Mouse (Mus musculus): Measurements from ENCODE around the gene Tmem186. TPM values are rescaled to one million over a fixed set of nuclear protein-coding genes. Genes with fewer than 3 reads are reported as not detected.
A peak's percentile ranks its signal among the peaks of the same experiment; 100 is the strongest.

Gene Tmem186
- 8.9 and 9.8 TPM in 2 replicates for polyA plus RNA-seq (2015; fragmentation: Nextera tagmentation; extraction: Ambion mirVana)

DNA sequence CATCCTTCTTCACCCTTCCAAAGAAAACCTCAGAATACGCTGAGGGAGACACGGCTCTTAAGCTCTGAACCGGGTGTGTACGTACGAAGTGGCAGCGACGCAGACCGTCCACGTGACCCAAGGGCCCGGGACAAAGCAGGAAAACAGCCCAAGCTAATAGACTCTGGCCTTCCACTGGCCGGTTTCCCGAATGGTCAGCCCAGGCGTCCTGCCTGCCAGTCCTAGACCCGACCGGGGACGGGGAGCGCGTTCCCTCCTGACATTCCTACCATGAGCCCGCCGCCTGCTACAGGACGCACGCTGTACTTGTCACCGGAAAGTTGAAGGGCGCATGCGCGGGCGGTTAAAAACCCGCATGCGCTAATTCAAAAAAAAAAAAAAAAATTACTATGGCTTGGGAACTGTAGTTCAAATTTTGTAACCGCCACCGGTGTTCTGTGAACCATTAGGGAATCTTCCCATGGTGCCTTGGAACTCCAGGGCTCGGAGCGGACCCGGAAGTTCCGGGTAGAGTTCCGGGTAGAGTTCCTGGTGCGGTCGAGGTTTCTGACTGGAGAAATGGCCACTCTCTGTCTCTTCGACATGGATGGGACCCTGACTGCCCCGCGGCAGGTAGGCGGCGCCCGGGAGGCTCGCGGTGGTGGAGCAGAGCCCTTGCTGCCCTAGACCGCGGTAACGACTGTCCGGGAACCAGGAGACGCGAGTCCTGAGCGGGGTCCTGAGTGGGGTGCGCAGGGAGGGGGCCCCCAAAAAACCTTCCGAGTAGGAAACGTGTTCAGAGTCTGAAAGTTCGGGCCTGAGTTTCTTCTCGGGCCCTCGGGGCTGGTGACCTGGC, at the start of gene Tmem186, which contains the start of gene Pmm2:
Gene Tmem186 (minus strand): TSS at position 496 of the 835 bp plus-strand sequence.
Gene Pmm2 (plus strand): TSS at position 458 of the 835 bp plus-strand sequence.
- Histone ChIP-seq H3K27ac (replicated peaks) (peak within 1 kb of the TSS; percentile 95), H3K4me3 (replicated peaks) (peak within 1 kb of the TSS; percentile 76), H3K36me3 (replicated peaks) (peaks cover 43% of the 10 kb centered on the region), H3K4me1 (replicated peaks) (peaks cover 52% of the 10 kb centered on the region), H3K9ac (peak within 1 kb of the TSS; percentile 86), H3K9me3 (replicated peaks) (no peaks in the 10 kb centered on the region), H3K27me3 (no peaks in the 10 kb centered on the region), H3K4me2 (peak within 1 kb of the TSS; percentile 87)
- WGBS (ENCODE audit: insufficient replicate concordance) = under 1% methylated on average over 59 of the region's 59 CpGs
- ATAC-seq (ENCODE audit: insufficient read depth) = peak; percentile 81

GRCm38 (mm10) chr16:8686871-8687535, 49.5 kb upstream of the Tmem186 start:
- Histone ChIP-seq H3K36me3 (replicated peaks) (peaks cover 84% of the 10 kb centered on the region), H3K4me2 (peak overlapping the region; percentile 75), H3K4me1 (replicated peaks) (peaks cover 69% of the 10 kb centered on the region), H3K9ac (peak overlapping the region; percentile 64), H3K9me3 (replicated peaks) (no peaks in the 10 kb centered on the region), H3K4me3 (replicated peaks) (peak overlapping the region; percentile 37), H3K27me3 (no peaks in the 10 kb centered on the region), H3K27ac (replicated peaks) (peak overlapping the region; percentile 97)
- peak; percentile 98 for ATAC-seq (ENCODE audit: insufficient read depth)
- WGBS (ENCODE audit: insufficient replicate concordance) = 24% methylated on average over 11 of the region's 11 CpGs

DNA sequence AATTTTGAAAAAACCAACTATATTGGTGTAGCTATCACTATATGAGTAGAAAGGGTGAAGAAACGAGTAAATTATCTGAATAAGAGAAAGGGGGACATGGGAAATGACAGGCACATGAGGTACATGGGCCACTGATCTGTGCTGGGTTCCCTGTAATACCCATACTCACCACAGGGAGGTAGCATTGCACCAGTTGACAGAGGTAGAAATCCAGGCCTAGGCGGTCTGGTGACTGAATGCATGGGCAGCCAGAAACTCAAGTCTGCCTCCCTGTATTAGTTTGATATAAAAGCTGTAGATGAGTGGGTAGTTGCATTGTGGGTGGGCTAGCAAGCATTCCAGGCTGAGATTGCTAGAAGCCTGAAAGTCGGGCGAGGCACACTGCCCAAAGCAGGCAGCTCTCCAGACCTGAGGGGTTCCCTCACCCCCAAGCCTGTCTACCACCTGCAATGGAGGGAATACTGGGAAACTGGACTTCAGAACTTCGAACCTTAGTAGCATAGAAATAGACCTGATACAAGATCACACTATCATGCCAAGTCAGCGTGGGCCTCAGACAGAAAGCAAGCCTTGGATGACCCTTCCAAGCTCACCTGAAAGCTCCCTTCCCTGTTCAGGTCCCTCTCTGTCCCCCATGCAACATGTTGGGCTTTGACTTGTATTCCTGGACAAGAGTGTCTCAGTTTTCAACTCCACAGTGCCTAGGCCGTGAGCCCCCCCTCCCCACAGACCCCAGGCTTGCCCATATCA, 48.8 kb upstream of the Tmem186 start:
- Histone ChIP-seq H3K27me3 (no peaks in the 10 kb centered on the region), H3K9ac (peak overlapping the region; percentile 64), H3K36me3 (replicated peaks) (peaks cover 77% of the 10 kb centered on the region), H3K27ac (replicated peaks) (peak overlapping the region; percentile 97), H3K9me3 (replicated peaks) (no peaks in the 10 kb centered on the region), H3K4me1 (replicated peaks) (peaks cover 67% of the 10 kb centered on the region), H3K4me3 (replicated peaks) (peak overlapping the region; percentile 37), H3K4me2 (peak overlapping the region; percentile 75)
- 21% methylated on average over 7 of the region's 7 CpGs for WGBS (ENCODE audit: insufficient replicate concordance)
- peak; percentile 42 for ATAC-seq (ENCODE audit: insufficient read depth)

GRCm38 (mm10) chr16:8685087-8685486, 47.6 kb upstream of the Tmem186 start:
- H3K4me2 ChIP-seq = no peak overlapping the region
- H3K9ac ChIP-seq = peak overlapping the region; percentile 28; the same call in 1 of the 2 replicates
- H3K27me3 ChIP-seq = no peaks in the 10 kb centered on the region
- H3K27ac ChIP-seq (replicated peaks) = peak overlapping the region; percentile 97
- 66% methylated on average over 4 of the region's 4 CpGs for WGBS (ENCODE audit: insufficient replicate concordance)
- no peak overlapping the region for H3K4me3 ChIP-seq (replicated peaks)
- H3K9me3 ChIP-seq (replicated peaks) = no peaks in the 10 kb centered on the region
- no peak for ATAC-seq (ENCODE audit: insufficient read depth)
- H3K4me1 ChIP-seq (replicated peaks) = peaks cover 74% of the 10 kb centered on the region
- peaks cover 65% of the 10 kb centered on the region for H3K36me3 ChIP-seq (replicated peaks)

- Histone ChIP-seq H3K27ac (replicated peaks) (peak within 1 kb of the TSS; percentile 97), H3K27me3 (no peaks in the 10 kb centered on the region), H3K36me3 (replicated peaks) (peaks cover 30% of the 10 kb centered on the region), H3K4me2 (no peak within 1 kb of the TSS), H3K9ac (no peak within 1 kb of the TSS), H3K4me1 (replicated peaks) (peaks cover 75% of the 10 kb centered on the region), H3K4me3 (replicated peaks) (no peak within 1 kb of the TSS), H3K9me3 (replicated peaks) (no peaks in the 10 kb centered on the region)
- no peak for ATAC-seq (ENCODE audit: insufficient read depth)
- 70% methylated on average over 5 of the region's 5 CpGs for WGBS (ENCODE audit: insufficient replicate concordance)
Measured at GRCm38 (mm10) chr16:8680470-8680869, 43.0 kb upstream of the Tmem186 start, which contains the start of gene Gm5767. Gene Gm5767, plus strand, starts transcription at chr16:8680770.

- Histone ChIP-seq H3K9ac (no peak overlapping the region), H3K4me2 (no peak overlapping the region), H3K27ac (replicated peaks) (peak overlapping the region; percentile 97), H3K4me1 (replicated peaks) (peaks cover 75% of the 10 kb centered on the region), H3K36me3 (replicated peaks) (peaks cover 23% of the 10 kb centered on the region), H3K4me3 (replicated peaks) (no peak overlapping the region), H3K27me3 (no peaks in the 10 kb centered on the region), H3K9me3 (replicated peaks) (no peaks in the 10 kb centered on the region)
- no peak for ATAC-seq (ENCODE audit: insufficient read depth)
- WGBS (ENCODE audit: insufficient replicate concordance) = 66% methylated on average over 3 of the region's 3 CpGs
Measured at GRCm38 (mm10) chr16:8679780-8680179, 42.3 kb upstream of the Tmem186 start.

DNA sequence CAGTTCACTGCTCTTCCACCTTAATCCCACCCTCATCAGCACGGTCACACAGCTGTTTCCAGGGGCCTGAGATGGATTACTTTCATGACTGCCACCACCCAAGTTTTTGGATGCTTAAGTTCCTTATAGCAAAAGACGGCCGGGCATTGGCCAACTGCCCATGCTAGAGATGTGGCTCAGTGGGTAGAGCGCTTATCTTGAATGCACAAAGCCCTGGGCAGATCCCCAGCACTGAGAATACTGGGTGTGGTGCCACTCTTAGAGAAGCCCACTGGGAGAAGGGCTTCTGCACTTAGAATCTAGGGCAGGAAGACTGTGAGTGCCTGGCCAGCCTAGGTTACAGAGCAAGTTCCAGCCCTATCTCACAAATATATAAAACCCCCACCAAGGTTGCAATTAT, 41.2 kb upstream of the Tmem186 start:
- Histone ChIP-seq H3K4me2 (peak overlapping the region; percentile 43), H3K9ac (peak overlapping the region; percentile 19; the same call in 1 of the 2 replicates), H3K27me3 (no peaks in the 10 kb centered on the region), H3K4me3 (replicated peaks) (no peak overlapping the region), H3K27ac (replicated peaks) (peak overlapping the region; percentile 97), H3K36me3 (replicated peaks) (peaks cover 12% of the 10 kb centered on the region), H3K9me3 (replicated peaks) (no peaks in the 10 kb centered on the region), H3K4me1 (replicated peaks) (peaks cover 77% of the 10 kb centered on the region)
- ATAC-seq (ENCODE audit: insufficient read depth) = peak; percentile 30
- 31% methylated on average over 4 of the region's 4 CpGs for WGBS (ENCODE audit: insufficient replicate concordance)

GRCm38 (mm10) chr16:8678035-8678434, 40.5 kb upstream of the Tmem186 start:
- ATAC-seq (ENCODE audit: insufficient read depth) = no peak
- Histone ChIP-seq H3K4me1 (replicated peaks) (peaks cover 84% of the 10 kb centered on the region), H3K9ac (peak overlapping the region; percentile 19; the same call in 1 of the 2 replicates), H3K9me3 (replicated peaks) (no peaks in the 10 kb centered on the region), H3K4me2 (peak overlapping the region; percentile 43), H3K36me3 (replicated peaks) (0 out of 2 replicates have a peak, but pooled peaks cover 5% of the 10 kb centered on the region), H3K4me3 (replicated peaks) (no peak overlapping the region), H3K27me3 (no peaks in the 10 kb centered on the region), H3K27ac (replicated peaks) (peak overlapping the region; percentile 97)
- 29% methylated on average over 5 of the region's 5 CpGs for WGBS (ENCODE audit: insufficient replicate concordance)

DNA sequence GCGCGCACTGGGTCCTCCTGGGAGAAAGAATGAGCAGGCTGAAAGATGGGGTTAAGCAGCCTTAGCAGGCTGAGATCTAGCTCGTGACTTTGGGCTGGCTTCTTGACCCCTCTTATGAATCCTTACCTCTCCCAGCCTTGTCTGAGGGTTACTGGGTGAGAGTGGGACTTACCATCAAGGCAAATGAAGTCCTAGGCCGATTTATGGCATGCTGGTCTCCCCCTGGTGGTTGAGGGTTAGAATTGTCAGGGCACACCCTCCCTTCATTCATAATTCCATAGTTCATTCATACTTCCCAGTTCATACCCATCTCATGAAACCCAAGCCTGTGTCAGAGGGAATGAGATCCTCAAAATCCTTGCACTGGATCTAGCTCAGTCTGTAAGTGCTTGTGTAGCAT, 39.3 kb upstream of the Tmem186 start:
- peak; percentile 24 for ATAC-seq (ENCODE audit: insufficient read depth)
- H3K9ac ChIP-seq = peak overlapping the region; percentile 44
- no peaks in the 10 kb centered on the region for H3K27me3 ChIP-seq
- peaks cover 89% of the 10 kb centered on the region for H3K4me1 ChIP-seq (replicated peaks)
- 47% methylated on average over 4 of the region's 4 CpGs for WGBS (ENCODE audit: insufficient replicate concordance)
- no peaks in the 10 kb centered on the region for H3K36me3 ChIP-seq (replicated peaks)
- peak overlapping the region; percentile 66 for H3K4me2 ChIP-seq
- peak overlapping the region; percentile 33 for H3K4me3 ChIP-seq (replicated peaks)
- H3K27ac ChIP-seq (replicated peaks) = peak overlapping the region; percentile 97
- H3K9me3 ChIP-seq (replicated peaks) = no peaks in the 10 kb centered on the region

GRCm38 (mm10) chr16:8676228-8676627, 38.7 kb upstream of the Tmem186 start:
- H3K4me1 ChIP-seq (replicated peaks) = peaks cover 95% of the 10 kb centered on the region
- WGBS (ENCODE audit: insufficient replicate concordance) = 10% methylated on average over 2 of the region's 2 CpGs
- H3K9ac ChIP-seq = peak overlapping the region; percentile 44
- ATAC-seq (ENCODE audit: insufficient read depth) = peak; percentile 59
- H3K27ac ChIP-seq (replicated peaks) = peak overlapping the region; percentile 97
- H3K9me3 ChIP-seq (replicated peaks) = no peaks in the 10 kb centered on the region
- H3K27me3 ChIP-seq = no peaks in the 10 kb centered on the region
- peak overlapping the region; percentile 33 for H3K4me3 ChIP-seq (replicated peaks)
- peak overlapping the region; percentile 66 for H3K4me2 ChIP-seq
- H3K36me3 ChIP-seq (replicated peaks) = no peaks in the 10 kb centered on the region

Measured in liver, embryonic 15.5 days (tissue).